Mouse (Mus musculus): ENCODE measurements around the gene E130308A19Rik.

The E130308A19Rik gene

DNA sequence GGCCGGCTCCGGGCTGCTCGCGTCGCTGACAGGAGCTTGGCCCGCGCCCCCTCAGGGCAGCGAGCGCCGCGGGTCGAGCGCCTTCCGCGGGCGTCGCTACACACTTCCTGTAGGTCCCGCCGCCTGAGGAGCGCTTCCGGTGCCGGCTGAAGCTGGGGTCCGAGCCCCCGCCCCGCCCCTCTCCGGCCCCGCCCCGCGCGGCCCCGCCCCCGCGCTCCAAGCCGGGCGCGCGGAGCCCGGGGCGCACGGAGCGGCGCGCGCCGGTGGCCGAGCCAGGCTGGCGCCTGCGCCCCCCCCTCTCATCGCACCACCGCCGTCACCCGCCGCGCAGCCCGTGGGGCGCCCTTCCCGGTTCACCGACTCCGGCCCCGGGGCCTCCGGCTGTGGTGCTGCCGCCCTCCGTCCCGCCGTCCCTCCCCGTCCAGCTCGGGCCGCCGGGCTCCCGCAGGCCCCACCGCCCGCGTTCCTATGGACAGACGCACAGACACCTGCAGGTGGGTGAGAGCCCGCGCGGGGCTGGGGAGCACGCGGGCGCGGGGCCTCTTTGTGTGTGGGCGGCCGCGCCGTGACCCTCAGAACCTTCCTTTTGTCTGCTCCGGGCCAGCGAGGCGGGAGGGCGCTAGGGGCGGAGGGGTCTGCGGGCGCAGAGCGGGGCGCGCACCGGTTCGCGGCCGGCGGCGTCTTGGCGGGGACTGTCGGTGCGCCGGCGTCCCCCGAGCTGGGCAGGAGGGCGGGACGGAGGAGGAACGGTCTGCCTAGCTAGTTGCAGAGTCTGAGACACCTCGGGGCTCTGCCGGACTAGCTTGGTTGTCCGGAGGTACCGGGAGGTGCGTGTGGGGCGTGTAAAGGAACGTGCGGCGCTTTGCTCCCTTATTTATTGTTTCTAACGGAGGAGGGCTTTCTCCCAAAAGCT, at the start of gene E130308A19Rik:
TSS of gene E130308A19Rik (plus strand) at position 214 of the 913 bp plus-strand sequence.
- DNase-seq: peak; percentile 67 to 82

DNA sequence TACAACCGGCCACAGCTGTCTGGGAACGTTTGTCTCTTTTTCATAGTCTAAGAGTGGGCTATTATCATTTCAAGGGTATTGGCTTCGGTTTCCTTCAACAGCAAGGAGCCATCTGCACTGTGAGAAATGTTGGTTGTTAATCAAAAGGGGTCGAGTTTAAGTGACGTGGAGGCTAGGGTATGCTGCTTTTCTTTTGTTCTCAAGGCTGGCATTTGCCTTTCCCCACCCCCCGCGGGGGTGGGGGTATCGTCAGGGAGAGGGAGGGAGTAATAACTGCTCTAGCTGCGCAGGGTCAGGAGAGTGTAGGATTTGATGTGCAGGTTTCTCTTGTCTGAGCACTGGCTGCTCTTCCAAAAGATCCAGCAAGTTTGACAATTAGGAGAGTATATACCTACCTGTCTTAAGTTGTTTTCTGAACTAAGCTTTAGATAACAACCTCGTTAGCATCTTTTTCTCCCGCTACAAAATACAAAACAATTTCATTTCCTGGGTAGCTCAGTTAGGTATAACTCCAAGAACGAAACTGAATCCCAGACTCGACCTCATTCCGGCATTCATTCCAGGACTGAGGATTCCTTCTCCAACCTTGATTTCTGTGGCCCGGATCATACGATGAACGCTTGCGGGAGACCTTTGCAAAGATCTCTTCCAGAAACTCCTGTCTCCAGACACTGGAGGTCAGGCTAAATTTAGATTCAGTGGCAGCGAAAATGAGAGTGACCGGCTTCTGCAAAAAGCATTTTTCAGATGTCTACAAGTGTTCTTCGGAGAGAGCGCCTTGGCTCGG, 45.3 kb upstream of the E130308A19Rik start:
- peak; percentile 41 to 46 for DNase-seq

DNA sequence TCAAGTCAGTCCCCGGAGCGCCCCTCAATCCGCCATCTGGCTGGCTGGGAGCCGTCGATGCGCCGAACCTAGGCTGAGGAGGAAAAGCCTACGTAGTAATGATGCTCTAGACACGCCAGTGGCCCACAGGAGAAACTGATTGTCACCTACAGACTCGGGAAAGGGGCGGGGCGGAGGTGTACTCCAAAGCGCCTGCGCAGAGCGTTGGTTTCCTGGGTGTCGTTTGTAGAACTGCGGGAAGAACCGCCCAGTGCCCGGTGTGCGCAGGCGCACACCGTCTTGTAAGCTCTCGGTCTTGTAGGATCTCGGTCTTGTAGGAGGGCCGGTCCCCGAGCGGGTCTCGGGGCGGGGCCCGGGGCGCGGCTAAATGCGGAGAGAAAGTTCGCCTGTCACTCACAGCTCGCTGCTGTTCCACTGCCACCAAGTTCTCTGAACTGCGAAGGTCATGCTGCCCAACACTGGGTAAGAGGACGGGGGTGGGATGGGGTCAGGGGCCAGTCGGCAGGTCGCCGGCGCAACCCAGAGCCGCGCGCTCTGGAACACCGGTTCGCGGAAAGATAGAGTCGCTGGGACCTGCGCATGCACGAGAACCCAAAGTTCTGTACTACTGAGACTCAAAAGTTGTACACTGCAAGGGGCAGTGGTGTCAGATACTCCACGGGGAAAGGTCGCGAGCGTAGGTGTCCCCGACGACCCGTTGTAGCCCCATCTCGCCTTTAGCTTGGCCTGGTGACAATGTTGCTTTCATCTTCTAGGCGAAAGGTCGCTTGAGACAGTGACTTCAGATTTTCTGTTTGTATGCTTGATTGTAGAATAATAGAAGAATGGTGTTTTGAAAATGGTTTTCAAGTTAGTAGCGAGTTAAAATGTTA, 44.5 kb upstream of the E130308A19Rik start, which contains the start of gene Hsdl2:
TSS of gene Hsdl2 (plus strand) at position 250 of the 872 bp plus-strand sequence.
- peak; percentile 99 for DNase-seq

DNA sequence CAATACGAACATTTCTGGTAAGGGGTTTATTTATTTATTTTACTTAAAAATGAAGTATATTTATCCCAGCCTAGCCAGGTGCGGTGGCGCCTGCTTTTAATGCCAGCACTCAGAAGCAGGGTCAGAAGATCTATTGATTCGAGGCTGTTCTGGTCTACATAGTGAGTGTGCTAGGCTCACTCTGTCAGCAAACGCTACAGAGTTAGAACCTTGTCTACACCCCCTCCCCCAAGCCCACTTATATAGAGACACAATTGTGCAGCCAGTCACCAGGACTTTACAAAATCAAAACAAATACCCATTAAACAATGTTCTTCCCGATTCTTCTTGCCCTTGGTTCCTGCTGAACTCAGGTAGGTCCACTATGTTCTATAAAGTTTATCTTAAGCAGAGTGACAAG, 43.8 kb upstream of the E130308A19Rik start:
- peak in 1 of 2 experiments; percentile 13 for DNase-seq

DNA sequence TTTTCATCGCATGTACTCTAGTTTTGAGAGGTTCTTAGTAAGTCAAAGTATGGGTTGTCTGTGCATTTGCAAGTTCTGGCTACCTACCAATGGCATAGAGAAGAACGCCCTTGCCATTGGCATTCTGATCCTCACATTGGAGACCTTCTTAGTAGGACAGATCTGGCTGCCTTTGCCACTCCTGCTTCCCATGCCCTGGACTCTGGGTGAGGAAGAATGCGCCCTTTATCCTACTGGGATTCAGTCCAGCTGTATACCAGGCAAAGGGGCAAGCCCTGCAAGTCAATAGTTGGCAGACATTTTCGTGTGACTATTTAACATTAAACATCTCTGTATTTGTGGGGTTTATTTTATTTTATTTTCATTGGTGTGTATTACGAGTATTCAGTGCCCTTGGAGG, 40.9 kb upstream of the E130308A19Rik start:
- peak in 1 of 2 experiments; percentile 10 for DNase-seq

DNA sequence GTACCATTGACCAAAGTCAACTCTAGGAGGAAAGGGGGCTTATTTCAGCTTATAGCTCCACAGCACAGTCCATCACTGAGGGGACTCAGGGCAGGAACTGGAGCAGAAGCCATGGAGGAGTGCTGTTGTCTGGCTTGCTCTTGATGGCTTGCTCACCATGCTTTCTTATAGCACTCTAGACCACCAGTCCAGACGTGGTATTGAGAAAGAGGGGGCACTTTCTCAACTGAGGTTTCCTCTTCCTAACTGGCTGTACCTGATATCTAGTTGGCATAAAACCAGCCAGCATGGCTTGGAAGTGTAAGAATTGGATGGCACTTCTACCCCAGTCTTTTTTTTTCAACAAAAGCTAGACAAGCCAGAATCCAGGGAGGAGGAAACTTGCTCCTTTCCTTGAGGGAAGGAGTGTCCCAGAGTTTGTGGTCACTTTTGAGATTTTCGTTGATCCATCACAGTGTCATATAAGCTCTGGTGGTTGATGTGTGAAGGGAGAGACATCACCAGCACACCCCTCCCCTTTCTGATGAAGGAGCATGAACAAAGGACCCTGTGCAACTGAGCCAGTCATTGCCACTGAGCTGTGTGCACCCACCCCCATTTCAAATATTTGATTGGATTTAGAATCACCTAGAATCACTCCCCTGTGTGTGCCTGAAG, 38.7 kb upstream of the E130308A19Rik start:
- DNase-seq: no peak

- no peak for DNase-seq
These were observed 38.2 kb upstream of the E130308A19Rik start for GRCm38 (mm10) chr4:59587872-59588226.

- DNase-seq: no peak
These were observed 31.4 kb upstream of the E130308A19Rik start for GRCm38 (mm10) chr4:59594614-59595013.

DNA sequence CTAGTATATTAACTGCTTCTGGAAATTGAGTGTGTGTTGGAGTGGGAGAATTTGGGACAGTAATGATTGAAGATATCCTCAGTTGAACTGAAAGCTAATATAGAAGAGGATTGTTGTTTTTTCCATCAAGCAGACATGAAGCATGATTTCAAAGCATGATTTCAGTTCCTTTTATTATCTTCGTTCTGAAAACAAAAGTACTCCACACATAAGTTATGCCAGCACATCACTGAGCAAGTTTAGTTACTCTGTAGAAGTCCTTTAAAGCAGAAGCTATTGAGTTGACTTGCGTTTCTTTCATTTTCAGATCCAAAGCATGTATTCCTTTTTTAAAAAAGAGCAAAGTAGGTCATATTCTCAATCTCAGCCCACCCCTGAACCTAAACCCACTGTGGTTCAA, 29.5 kb upstream of the E130308A19Rik start:
- no peak for DNase-seq

DNA sequence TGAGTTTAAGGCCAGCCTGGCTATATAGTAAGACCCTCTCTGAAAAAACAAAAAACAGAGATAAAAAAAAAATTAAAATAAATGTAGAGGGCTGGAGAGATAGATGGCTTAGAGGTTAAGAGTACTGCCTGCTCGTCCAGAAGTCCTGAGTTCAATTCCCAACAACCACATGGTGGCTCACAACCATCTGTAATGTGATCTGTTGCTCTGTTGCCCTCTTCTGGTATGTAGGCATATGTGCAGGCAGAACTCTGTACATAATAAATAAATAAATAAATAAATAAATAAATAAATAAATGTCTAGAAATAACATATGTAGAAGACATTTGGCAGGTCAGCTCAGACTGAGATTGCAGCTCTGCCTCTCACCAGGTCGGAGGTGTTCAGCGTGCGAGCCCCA, 23.3 kb upstream of the E130308A19Rik start:
- DNase-seq: no peak

DNA sequence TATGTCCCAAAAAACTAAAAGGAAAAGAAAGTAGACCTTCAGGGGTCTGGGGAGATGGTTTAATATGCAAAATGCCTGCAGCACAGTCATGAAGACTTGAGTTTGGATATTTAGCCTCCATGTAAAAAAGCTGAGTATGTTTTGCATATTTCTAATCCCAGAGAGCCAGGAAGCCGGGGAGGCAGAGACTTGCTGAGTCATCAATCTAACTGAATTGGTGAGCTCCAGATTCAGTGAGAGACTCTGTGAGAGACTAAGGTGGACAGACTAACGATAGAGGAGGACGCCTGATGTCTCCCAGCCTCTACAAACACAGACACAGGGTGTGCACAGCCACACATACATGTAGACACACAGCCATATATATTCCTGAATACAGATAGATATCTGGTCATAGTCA, 21.1 kb upstream of the E130308A19Rik start:
- no peak for DNase-seq

DNA sequence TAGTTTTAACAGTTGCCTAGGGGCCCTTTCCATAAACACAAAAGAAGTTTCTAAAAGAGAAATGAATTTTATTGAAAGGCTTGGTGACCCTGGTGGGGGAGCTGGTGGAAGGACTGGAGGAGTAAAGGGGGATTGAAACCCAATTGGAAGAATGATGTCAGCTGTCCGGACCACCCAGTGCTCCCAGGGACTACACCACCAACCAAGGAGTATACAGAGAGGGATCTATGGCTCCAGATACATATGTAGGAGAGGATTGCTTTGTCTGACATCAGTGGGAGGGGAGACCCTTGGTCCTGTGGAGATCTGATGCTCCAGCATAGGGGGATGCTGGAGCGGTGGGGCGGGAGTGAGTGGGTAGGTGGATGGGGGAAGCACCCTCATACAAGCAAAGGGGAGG, 20.5 kb upstream of the E130308A19Rik start:
- DNase-seq: no peak

DNA sequence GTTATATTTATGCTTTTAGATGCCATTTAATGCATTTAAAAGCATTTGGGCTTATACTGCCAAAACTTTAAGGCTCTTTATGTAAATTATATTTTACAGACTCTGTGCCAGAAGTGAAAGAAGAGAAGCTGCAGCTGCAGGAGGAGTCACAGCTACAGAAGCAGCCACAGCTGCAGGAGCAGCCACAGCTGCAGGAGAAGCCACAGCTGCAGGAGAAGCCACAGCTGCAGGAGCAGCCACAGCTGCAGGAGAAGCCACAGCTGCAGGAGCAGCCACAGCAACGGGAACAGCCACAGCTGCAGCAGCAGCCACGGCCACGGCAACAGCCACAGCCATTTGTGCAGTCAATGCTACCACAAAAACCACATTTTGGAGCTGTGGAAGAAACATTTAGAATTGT, 15.6 kb upstream of the E130308A19Rik start:
- DNase-seq: no peak

DNA sequence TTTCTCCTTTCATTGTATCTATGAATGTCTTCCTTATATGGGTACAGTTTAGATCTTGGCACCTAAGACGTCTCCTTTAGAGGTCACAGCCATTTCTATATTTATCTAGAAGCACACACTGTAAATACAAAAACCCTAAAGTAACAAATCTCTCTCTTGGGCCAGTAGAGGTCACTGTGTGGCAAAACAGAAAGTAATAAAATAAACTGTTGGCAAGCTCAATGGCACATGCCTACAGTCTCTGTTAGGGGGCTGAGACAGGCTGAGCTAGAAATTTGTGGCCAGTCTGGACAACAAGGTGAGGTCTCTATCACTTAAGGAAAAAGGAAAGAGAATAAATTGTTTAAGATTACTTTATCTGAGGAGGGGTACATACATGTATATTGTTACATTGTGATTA, 11.0 kb upstream of the E130308A19Rik start:
- peak; percentile 13 to 15 for DNase-seq

DNA sequence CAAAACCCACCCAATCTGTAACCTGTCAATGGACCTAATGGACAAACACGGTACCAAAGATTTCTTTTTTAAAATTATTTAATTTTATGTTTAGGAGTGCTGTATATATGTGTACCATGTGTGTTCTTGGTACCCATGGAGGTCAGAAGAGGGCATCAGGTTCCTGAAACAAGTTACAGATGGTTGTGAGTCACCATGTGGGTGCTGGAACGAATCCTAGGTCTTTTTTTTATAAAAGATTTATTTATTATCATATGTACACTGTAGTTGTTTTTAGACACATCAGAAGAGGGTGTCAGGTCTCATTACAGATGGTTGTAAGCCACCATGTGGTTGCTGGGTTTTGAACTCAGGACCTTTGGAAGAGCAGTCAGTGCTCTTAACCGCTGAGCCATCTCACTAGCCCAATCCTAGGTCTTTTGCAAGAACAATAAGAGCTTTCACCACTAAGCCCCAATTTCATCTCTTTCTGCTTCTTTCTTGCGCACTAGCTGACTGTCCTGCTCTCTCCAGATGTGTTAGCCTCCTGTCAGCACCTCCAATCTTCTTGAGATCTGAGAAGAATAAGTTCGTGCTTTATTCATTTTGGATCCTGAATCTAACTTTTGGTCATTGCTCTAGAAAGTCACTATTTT, 6.3 kb upstream of the E130308A19Rik start:
- DNase-seq: no peak

- DNase-seq: no peak
These were observed 374 bp upstream of the E130308A19Rik start for GRCm38 (mm10) chr4:59625676-59625997.

DNA sequence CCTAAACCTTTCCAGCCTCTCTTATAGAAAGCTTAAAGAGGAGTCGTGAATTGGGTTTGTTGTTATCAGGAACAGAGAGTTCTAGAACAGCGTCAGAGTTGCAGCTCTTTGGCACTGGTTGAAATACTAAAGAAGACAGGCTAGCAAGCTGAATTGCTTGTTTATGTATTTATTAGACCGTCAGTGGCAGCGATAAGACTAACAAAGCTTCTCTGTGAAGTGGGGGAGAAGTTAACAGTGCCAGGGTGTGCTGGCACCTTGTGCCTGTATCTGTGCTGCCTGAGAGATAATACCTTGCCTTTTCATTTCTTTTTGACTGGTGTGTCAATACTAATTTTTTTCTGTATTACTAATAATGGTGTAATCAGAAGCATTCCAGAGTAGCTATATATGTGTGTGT, 2.2 kb downstream of the E130308A19Rik start:
- no peak for DNase-seq

DNA sequence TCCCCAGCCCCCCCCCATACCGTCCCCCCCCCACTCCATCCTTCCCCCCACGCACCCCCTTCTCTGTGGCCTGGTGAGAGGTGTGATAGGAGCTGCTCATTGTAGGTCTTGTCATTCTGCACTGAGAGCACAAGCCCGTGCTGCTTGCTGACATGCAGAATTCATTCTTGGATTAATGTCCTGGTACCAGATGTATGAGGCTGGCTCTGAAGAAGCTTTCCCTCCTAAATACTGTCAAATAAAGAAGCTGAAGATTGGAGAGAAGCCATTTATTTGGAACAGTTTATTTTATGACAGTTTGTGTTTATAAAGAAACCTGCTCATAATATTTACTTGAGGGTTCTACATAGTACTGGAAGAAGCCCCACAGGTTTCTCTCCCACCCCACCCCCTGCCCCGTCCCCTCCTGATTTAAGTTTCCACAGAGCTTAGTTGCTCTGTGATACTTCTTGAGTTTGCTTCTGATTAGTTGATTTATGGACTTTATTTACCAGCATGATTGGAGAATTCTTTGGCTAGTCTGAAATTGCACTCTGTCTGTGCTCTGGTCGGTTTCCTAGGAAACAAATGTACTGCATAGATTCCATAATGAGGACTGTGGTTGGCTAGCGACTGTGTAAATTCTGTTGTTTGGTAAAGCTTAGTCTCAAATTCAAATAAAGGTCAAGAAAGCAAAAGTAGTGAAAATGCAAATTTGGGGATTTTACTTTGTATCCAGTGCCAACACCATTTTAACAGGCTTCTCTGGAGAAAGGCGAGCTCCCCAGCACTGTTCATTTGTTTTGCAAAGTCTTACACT, 3.3 kb downstream of the E130308A19Rik start:
- no peak for DNase-seq

- DNase-seq: no peak
These were observed 4.1 kb downstream of the E130308A19Rik start for GRCm38 (mm10) chr4:59630122-59630521.

DNA sequence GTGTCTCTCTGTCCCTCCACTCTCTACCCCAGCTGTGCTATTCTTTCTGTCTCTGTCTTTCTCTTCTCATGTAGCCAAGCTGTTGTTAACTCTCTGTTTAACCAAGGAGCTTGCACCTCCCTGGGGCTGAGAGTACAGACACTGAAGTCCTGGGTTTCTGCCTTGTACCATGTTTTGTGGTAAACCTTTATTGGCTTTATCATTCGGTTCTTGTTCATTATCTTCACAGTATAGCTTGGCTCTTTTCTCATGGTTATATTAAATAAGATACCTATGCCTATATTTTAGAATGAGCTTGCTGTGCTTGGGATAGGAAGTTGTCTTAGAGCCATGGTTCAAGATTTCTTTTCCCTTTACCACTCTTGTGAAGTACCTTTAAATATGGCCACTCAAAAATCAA, 8.5 kb downstream of the E130308A19Rik start:
- DNase-seq: no peak

GRCm38 (mm10) chr4:59639163-59639562, 13.2 kb downstream of the E130308A19Rik start:
- DNase-seq: no peak

Data from cerebellum, adult 18-20 months (tissue).